Mouse (Mus musculus) kidney, postnatal 14 days (tissue): ENCODE measurements around the gene Nrp2.

Experiments used
- DNase-seq: peaks from one replicate; pipeline ENCODE4 v3.0.0; 2022; ENCODE audit warnings: mixed read lengths

Gene Nrp2

DNA sequence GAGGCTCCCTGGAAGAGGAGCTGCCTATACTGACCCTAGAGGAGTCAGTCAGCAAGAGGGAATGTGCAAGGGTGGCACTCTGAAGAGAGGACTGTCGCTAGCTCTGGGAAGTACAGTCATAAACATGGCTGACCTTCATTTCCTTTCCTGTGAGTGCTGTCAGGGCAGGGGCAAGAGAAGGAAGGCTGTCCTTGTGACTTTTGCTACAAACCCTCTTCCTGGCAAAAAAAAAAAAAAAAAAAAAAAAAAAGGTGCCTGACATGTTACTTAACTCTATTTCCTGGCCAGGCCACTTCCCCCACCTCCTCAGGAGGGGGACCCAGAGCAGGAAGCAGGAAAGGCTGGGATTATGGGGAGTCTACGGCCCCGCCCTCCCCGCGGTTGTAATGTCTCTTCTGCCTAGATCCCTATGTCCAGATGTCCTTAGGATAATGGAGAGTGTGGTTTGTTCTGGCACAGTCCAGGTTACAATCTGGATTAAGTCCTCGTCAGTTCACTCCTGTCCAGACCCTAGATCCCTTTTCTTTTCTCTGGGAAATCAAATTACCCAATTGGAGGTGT lies 21.5 kb downstream of the Nrp2 start:
- peak; percentile 81 for DNase-seq

DNA sequence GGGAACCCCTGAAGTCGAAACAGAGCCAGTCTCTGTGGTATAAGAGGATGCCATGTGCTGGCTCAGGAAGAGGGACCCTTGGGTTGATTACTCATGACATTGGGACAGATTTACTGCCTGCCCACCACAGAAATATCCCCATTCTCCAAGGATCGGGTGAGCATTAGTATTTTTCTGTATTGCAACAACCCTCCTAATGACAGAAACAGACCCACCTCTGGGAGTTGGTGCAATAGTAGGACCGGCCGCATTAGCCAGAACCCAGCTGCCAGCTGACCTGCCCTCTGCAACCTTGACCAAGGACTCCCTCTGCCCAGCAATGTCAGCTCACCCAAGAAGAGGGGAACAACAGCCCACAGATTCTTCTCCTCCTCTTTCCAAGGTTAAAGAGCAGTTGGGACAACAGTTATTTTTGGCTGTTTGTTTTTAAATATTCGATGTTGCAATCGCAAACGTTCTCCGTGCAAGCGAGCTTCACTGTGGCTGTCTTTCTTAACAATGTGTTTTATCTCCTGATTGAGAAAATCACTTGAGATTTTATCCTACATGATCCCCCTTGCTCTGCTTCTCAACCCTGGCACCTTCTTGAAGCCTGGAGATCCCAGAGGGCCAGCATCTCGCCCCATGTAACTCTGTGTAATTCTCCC lies 22.1 kb downstream of the Nrp2 start:
- DNase-seq: no peak

DNA sequence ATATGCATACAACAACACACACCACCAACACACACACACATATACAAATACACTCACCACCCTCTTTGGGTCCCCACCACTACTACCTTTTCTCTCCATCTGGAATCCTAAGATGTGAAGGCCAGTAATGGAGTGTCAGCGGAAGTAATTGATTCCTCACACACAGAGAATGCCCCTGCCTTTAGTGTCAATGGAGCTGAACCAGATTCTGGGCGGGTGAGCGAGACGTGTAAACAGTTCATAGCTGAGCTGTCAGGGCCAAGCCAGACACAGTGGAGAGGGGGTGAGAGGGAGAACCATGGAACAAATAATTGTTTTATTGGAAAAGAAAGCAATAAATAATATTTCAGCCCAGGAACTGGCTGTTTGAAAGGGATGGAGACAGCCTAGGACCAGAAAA lies 24.1 kb downstream of the Nrp2 start:
- DNase-seq: no peak

DNA sequence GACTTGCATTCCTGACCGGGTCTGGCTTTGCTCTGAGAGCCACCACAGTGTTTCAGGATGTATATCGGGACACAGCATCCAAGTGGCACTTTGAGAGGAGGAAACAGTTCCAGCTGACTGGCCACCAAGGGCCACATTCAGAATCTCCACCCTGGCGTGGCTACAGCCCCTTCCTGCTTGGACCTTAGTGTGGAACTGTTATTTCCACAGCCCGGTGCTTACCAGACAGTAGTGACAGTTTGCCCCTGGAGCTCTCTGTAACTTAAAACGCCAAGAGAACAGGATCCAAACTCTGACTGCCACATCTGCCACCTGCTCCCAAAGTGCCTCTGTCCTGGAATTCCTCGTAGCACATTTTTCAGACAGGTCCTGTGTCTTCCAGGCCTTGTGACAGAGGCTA lies 25.3 kb downstream of the Nrp2 start:
- DNase-seq: no peak

DNA sequence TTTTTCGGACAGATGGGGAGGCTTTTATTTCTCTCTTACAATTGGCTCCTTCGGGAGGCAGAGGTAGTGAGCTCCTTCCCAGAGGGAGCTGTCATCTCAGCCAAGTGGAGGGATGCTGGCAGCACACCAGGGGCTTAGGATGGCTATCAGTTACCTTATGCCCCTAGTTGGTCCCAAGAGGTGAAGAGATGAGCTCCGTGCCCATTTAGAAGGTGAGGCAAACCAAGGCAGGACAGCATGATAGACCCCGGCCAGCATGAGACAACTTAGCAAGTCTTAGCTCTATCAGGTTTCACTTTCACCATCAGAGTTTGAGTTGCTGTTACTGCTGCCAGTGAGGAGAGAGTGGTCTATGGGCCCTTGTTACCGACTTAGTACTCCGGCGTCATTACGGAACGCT lies 25.8 kb downstream of the Nrp2 start:
- DNase-seq: no peak

DNA sequence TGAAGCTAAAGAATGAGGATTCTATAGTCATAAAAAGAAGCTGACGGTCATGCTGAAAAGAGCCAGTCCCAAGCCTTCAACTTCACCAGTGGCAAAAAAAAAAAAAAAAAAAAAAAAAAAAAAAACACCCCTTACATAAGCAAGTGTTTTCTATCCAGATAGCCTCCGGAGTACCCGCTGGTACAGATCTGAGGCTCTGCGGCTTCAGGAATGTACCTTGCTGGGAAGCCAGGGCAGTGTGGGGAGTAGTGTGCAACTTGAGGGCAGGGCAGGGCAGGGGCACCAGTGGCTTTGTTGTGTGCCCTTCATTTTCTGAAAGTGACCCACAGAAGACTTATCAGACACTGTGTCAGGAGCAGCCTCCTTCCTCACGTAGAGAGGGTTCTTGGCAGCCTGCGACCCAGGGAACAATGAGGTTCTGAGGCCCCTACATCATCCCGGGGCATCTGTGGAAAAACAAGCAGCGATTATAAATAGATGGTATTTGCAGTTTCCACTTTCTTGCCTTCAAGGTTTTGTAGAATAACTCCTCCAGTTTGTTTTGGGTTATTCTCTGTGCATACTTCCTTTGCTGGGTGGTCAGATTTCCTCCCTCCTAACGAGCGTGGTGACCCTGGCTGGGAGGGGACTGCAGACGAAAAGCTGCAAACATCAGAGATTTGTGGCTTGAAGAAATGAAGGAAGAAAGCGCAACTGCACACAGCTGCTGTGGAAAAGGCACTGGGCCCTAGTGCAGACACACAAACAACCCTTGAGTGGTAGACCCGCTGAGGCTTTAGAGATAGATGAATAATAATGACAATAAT lies 26.5 kb downstream of the Nrp2 start:
- DNase-seq: peak; percentile 66

DNA sequence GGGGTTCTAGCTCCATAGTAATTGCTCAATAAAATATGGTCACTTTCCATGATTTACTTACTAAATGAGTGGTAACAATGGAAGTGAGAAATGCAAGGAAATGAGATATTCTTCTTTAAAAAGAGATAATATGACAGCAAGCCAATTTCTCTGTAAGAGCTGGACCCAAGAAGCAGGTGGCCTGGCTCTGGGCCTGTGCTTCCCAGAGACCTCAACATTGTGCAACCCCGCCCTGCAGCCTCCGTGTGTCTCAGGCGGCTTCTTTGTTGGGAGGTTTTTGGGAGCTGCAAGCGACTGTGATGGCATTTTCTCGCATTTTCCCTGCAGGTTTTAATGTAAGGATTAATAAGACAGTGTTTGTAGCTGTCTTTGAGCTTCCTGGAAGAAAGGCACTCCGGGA lies 29.0 kb downstream of the Nrp2 start:
- no peak for DNase-seq

DNA sequence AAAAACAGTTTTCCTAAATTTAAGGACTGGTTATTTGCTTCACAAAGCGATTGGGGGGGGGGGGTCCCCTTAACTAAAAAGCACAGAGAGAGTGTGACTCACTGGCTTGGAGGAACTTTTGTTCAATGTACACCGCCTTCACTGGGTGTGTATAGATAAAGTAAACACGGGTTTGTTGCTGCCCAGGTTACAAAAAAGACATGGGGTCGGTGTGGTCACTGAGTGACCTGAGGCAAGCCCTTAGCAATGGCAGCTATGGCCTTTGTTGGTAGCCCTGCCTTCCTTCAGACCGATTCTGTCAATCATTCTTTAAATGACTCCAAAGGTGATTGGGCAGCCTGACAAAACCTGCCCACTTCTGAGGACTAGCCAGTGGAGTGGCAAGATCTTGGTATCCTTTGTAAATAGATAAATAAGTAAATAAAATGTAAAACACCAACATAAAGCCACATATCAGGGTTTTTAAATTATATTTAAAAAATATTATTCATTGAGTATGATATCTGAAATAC lies 31.4 kb downstream of the Nrp2 start:
- no peak for DNase-seq

DNA sequence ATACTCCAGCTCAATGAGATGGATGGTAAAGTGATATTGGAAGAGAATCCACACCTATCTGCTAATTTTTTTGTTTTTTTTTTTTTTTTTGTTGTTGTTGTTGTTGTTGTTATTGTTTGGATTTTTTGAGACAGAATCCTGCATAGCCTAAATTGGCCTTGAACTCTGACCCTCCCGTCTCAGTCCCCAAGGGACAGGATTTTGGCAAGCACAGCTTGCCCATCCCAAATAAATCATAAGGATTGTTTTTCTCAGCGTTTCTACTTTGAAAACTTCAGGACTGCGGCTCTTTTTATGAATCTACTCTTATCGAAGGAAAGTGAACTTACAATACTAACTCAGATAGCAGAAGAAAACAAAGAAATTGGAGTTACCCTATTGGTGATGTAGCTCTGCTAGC lies 31.9 kb downstream of the Nrp2 start:
- DNase-seq: no peak

DNA sequence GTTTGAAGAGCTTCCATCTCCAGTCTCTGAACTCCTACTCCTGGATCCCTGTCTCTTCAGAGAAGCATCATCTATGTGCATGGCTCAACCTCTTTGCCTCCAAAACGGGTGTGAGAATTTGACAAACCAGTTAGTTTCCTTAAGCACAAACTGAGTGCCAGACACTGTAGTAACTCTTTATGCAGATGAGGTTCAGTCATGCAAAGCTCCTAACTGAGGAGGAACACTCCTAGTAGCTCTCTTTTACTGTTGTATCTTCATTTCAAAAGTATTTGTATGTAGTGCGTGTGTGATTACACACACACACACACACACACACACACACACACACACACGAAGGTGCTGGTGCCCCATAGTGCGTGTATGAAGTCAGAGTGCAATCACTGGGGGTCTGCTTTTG lies 32.8 kb downstream of the Nrp2 start:
- no peak for DNase-seq

DNA sequence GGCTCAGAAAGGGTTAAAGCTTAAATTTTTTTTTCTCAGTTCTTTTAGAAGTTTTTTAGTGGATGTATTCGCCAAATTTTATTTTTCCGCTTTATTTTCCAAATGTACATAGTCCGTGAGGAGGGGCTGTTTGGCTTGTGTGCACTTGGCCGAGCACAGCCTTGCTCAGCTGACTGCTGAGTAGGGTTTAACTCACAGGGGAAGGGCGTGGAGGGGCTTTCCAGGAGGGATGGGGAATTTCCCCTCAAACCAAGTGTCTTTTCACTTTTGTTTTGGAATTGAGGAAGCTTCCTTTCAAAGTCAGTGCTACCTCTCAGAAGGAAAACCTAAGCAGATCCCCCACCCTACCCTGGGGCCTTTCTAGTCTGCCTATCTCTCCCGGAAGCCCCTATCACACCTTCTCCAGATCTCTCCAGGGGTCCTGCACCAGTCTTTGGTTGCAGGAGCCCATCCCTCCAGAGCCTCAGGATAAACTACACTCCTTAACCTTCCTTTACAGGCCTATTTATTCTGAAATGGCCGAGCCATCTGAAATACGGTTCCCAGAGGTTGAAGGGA lies 33.4 kb downstream of the Nrp2 start:
- no peak for DNase-seq

DNA sequence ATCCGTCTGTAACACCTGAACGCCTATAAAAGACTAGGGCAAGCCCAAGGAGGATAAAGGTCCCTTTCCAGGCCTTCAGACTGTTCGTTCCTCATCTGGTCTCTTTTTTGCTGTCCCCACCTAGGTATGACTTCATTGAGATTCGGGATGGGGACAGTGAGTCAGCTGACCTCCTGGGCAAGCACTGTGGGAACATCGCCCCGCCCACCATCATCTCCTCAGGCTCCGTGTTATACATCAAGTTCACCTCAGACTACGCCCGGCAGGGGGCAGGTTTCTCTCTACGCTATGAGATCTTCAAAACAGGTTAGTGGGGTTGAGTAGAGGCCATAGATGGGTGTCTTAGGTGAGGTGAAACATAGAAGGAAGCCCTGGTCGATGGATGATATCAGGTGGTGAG lies 35.1 kb downstream of the Nrp2 start:
- no peak for DNase-seq

DNA sequence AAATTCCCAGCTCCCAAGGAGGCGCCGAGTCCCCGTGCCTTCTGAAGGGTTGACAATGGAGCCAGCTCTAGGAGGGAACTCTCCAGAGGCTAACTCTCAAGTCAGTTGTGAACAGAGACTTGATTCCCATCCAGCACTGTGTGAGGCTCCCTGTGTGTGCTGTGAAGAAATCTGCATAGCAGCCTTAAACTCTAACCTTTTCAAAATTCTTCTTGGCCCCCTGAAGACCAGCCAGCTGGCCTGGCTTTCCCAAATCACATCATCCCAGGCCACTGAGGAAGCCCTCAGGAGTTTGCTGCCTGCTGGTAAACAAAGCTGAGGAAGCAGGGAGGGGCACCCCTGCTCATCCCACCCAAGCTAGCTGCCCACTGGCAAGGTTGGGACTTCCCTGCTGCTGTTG lies 39.0 kb downstream of the Nrp2 start:
- DNase-seq: peak; percentile 63

DNA sequence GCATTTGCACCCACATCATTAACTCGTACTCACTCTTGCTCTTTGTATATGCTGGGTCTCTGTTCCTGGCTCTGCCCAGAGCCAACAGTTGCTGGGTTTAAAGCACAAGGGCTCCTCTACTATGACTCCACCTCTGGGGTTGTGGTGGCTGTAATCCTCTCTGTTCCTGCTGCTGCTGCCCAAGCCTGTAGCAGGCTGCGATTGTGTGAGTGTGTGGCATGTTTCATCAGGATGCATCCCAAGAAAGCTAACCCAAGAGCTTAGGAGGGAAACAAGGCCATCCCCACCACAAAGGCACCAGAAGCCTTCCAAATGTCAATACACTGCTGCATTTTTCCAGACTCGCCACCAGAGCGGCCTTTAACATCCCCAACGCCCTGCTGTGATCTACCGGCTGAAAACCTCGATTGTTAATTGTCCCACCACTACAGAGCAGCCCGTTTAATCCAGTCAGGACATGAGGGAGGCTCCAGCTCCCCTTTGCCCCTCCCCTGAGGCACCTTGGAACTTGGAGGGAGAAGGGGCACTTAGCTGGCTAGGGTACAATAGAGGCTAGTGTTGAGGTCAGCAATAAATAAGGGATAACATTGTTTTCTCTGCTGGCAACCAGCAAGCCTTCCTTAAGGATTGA lies 40.1 kb downstream of the Nrp2 start:
- no peak for DNase-seq

DNA sequence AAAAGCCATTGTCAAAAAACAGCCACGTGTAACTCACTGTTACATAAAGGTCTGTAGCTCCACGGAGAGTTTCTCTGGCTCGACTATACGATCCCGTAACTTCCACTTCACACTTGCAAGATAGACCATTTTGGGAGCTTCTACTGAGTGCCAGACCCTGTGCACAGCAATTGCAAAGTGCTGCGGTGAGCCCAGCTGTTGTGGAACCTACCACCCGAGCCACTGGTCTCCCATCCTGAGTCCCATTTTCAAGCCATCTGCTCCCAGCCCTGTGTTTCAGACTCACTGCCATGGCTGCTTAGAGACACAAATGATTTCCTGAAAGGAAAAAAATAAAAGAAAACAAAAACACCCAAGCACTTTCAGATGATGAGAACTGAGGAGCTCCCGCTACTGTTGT lies 42.8 kb downstream of the Nrp2 start:
- DNase-seq: no peak

DNA sequence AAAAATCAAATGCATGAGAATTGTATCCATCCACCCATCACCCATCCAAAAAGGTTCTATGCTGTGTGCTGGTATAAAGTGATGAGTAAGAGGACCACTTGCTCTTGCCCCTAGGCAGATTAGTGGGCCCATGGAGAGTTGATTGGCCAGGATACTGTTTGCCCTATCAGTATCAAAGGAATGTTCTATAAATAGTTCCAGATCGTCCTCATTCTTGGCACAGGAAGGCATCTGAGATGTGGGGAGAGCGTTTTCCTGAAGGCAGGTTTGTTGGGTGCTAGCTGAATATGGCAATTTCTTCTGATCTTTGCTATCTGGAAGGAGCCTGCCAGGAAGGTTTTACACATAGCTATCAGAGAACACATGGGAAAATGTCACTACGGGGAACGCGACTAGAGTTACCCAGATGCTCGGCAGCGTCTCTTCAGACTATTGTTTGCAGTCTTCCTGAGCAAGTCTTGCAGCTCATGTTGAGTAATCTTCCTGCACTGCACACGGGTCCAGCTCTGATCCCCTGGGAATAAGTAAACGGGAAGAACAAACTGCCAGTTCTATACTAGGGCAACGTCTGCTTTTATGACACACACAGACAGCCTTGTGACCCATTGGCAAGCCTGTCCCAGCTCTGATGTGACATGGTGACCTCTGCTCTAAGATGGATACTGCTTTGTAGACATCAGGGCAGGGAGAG lies 44.5 kb downstream of the Nrp2 start:
- DNase-seq: peak; percentile 57

DNA sequence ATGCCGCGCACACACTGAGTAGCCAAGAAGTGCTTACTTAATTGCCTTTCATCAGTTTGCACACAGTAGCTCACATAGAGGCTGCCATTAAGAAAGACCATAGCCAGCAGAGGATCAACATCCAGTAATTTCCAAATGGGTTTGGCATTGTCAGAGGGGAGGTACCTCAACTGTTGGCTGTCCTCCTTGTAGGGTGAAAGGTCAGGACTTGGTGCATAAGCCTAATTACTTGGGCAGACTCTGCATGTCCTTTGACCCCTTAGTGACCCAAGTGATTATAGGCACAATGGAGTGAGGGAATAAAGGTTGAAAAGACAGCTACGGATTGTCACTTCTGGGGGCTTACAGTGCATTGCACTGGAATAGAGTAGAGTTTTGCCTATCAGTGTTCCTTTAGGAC lies 45.3 kb downstream of the Nrp2 start:
- DNase-seq: no peak

DNA sequence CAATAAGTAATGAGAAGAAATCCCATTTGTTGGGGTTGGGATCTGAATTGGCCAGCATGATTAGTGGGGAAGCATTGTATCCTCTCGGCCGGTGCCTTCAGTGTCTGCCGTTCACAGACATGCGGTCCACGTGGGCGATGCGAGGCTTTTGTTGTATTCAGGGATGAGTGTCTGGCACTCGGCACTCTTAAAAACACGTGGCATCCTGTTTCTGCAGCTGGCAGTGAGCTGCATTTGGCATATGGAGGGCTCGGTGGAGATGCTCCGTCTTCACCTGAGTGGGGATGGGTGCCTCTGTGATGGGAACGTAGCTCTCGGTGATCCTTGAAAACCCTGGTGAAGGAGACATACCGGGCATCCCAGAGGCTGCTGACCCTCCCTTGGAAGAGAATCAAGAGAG lies 46.6 kb downstream of the Nrp2 start:
- no peak for DNase-seq

DNA sequence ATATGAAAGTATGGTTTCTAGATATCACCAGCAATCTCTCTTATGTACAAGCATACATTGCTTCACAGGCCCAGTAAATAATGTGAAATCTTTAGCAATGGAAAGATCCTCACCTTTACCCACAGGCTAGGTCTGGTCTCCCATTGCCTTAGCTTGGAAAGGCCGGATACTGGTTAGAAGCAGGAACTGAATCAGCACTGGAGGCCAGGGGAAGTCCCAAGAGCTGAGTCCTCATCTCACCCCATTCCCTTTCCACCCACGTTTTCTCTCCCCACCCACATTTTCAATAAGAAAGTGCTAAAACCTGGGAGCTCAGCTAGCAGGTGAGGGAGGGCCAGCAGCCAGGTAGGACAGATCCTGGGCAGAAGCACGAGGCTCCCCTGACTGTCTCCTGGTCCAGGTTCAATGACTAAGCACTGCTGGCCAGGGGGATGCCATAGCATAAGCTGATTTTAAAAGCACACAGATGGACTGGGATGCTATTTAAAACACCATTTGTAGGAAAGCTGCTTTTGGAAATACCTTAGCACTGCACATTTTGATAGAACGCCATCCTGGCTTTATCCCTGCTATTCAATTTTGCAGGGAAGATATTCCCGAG lies 47.4 kb downstream of the Nrp2 start:
- no peak for DNase-seq

DNA sequence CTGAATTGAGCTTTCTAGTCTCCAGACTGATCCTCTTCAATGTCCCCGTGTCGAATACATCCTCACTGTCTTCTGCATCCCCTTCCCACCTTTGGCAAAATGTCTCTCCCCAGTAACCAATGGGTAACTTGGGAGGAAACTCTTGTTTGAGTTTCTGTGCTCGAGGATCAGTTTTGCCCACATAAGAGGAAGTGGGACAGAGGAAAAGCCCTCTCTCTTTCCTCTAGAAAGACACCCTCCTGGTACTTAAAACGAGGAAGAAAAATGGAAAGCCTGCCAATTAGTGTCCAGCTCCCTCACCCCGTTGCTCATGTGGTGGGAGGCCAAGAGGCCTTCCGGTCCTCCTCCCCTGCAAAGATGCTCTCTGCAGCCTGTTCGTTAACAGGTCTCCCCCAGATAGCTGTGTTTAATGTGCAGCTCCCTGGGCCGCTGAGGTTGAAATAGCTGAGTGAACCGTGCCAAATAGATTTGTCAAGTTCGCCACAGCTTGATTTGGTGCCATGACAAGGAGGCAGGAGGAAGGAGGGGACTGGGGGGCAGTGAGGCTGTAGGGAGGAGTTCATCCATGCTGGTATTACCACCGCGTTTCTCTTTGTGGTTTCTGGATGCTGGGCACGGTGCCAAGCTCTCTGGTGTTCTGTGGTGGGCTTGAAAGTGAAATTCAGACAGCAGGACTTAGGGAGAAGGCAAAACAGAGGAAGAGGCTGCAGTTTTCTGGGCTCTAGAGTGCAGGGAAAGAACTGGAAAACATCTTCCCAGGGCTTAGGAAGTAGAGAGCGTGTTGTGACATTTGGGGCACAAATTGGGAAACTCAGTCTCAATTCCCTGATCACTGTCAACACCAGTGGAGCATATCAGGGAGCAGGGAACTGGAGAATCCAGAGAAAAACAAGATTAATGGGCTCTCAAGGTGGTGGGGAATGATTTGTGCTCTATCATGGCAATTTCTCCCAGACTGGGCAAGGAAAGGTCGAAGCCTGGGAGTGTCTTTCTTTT lies 48.2 kb downstream of the Nrp2 start:
- peak; percentile 32 for DNase-seq

DNA sequence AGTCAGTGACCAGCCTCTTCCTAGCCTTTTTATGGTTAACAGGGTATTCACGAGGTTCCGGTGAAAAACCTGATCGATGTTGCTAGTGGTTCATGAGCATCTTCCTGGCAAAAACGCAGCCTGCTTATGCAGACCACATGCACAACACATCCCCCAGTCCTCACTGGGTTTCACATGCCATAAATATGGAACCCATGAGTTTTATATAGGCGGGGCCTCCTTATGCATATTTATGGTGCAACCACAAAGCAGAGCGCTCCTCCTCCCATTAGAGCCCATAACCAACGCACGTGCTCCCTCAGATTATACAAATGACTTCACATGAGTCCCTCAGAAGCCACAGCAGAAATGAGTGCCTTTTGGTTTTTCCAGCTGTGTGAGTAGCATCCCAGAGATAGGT lies 49.0 kb downstream of the Nrp2 start:
- no peak for DNase-seq
